Mouse (Mus musculus) lung, embryonic 14.5 days (tissue): Measurements from ENCODE around the gene Serinc5. TPM values are rescaled to one million over a fixed set of nuclear protein-coding genes. Genes with fewer than 3 reads are reported as not detected.

Experiments
- ATAC-seq: fragments of 200-750 bp; cut with Nextera tagmentation; 2 replicates; pipeline ENCODE4 v1.8.0; 2017; ENCODE audit warnings: mild to moderate bottlenecking, moderate TSS enrichment, moderate library complexity; ENCODE audit not compliant: insufficient read depth
- DNase-seq: peaks from one replicate; pipeline ENCODE4 v3.0.0-alpha.2; 2015
- H3K27ac ChIP-seq: fragments of 300-500 bp; sonication (generic); 2 replicates; pipeline ENCODE4 v1.5.1; 2014; ENCODE audit warnings: low read depth, mild to moderate bottlenecking, moderate library complexity
- H3K27me3 ChIP-seq: fragments of 300-500 bp; sonication (generic); 2 replicates; pipeline ENCODE4 v1.6.1; 2014; ENCODE audit warnings: low read length, control low read depth; ENCODE audit not compliant: insufficient read depth
- H3K36me3 ChIP-seq: fragments of 300-500 bp; sonication (generic); 2 replicates; pipeline ENCODE4 v1.6.1; 2014; ENCODE audit warnings: control low read depth; ENCODE audit not compliant: insufficient read depth
- H3K4me1 ChIP-seq: fragments of 300-500 bp; sonication (generic); 2 replicates; pipeline ENCODE4 v1.6.1; 2014; ENCODE audit warnings: antibody characterized with exemption, control low read depth; ENCODE audit not compliant: insufficient read depth
- H3K4me2 ChIP-seq: fragments of 300-500 bp; sonication (generic); 2 replicates; pipeline ENCODE4 v1.6.1; 2014; ENCODE audit warnings: mild to moderate bottlenecking
- H3K4me3 ChIP-seq: fragments of 300-500 bp; sonication (generic); 2 replicates; pipeline ENCODE4 v1.5.1; 2014; ENCODE audit warnings: low read depth, low read length
- H3K9ac ChIP-seq: fragments of 300-500 bp; sonication (generic); 2 replicates; pipeline ENCODE4 v1.6.1; 2014
- H3K9me3 ChIP-seq: fragments of 300-500 bp; sonication (generic); 2 replicates; pipeline ENCODE4 v1.6.1; 2016; ENCODE audit warnings: low read depth, low read length, control low read depth
- CTCF ChIP-seq: IDR thresholded peaks from 2 replicates; pipeline ENCODE4 v1.5.1; 2016; ENCODE audit warnings: antibody characterized with exemption, low read depth
- WGBS: fragments of 180-500 bp; shearing (Covaris S2); extraction: QIAGEN DNeasy Blood & Tissue Kit; methylation state at CpG from one replicate; pipeline ENCODE4 v1.1.7; 2014; 5-methylcytosine and 5-hydroxymethylcytosine counted together
- polyA plus RNA-seq: library from polyadenylated mRNA; unstranded; fragments of >200 nt; fragmentation: Nextera tagmentation; extraction: Ambion mirVana; gene quantifications from 2 replicates; pipeline ENCODE4 v1.2.1, GENCODE M21; 2014

Gene Serinc5
- polyA plus RNA-seq, 1 experiment from 2014 or later = 22.0 TPM

- Histone ChIP-seq H3K4me3 (no peak overlapping the region), H3K9me3 (no peaks in the 10 kb centered on the region), H3K9ac (no peak overlapping the region), H3K36me3 (peaks cover 10% of the 10 kb centered on the region; the same call in 1 of the 2 replicates), H3K27me3 (no peaks in the 10 kb centered on the region), H3K4me2 (no peak overlapping the region), H3K27ac (peak overlapping the region; percentile 4; the same call in 1 of the 2 replicates), H3K4me1 (no peaks in the 10 kb centered on the region; the same call in 1 of the 2 replicates)
- DNase-seq (peak; percentile 47), ATAC-seq (peak; percentile 27; the same call in 1 of the 2 replicates)
- WGBS = 61% methylated on average over 8 of the region's 8 CpGs
- no peak for TF ChIP-seq CTCF
Observed at GRCm38 (mm10) chr13:92703241-92704027, 92.5 kb downstream of the Serinc5 start.

- no peaks in the 10 kb centered on the region for H3K27me3 ChIP-seq
- DNase-seq (no peak), ATAC-seq (no peak)
- no peak overlapping the region for H3K9ac ChIP-seq
- H3K4me1 ChIP-seq = no peaks in the 10 kb centered on the region; the same call in 1 of the 2 replicates
- 52% methylated on average over 7 of the region's 7 CpGs for WGBS
- no peak overlapping the region for H3K27ac ChIP-seq
- TF ChIP-seq CTCF = no peak
- H3K36me3 ChIP-seq = peaks cover 18% of the 10 kb centered on the region; the same call in 1 of the 2 replicates
- no peak overlapping the region for H3K4me2 ChIP-seq
- H3K4me3 ChIP-seq = no peak overlapping the region
- H3K9me3 ChIP-seq = no peaks in the 10 kb centered on the region
Observed at GRCm38 (mm10) chr13:92704189-92704588, 93.3 kb downstream of the Serinc5 start.

- no peak overlapping the region for H3K4me3 ChIP-seq
- no peak for DNase-seq
- no peaks in the 10 kb centered on the region; the same call in 1 of the 2 replicates for H3K4me1 ChIP-seq
- H3K27ac ChIP-seq = no peak overlapping the region
- peaks cover 19% of the 10 kb centered on the region; the same call in 1 of the 2 replicates for H3K36me3 ChIP-seq
- H3K27me3 ChIP-seq = no peaks in the 10 kb centered on the region
- no peak for TF ChIP-seq CTCF
- no peak overlapping the region for H3K9ac ChIP-seq
- H3K4me2 ChIP-seq = no peak overlapping the region
- no peak for ATAC-seq
- H3K9me3 ChIP-seq = no peaks in the 10 kb centered on the region
- 92% methylated on average over 7 of the region's 7 CpGs for WGBS
Observed at GRCm38 (mm10) chr13:92705016-92705535, 94.2 kb downstream of the Serinc5 start.

GRCm38 (mm10) chr13:92706342-92707061 lies 95.6 kb downstream of the Serinc5 start:
- peaks cover 14% of the 10 kb centered on the region; the same call in 1 of the 2 replicates for H3K36me3 ChIP-seq
- no peak overlapping the region for H3K4me2 ChIP-seq
- no peaks in the 10 kb centered on the region; the same call in 1 of the 2 replicates for H3K4me1 ChIP-seq
- H3K4me3 ChIP-seq = no peak overlapping the region
- H3K27me3 ChIP-seq = no peaks in the 10 kb centered on the region
- no peaks in the 10 kb centered on the region for H3K9me3 ChIP-seq
- no peak overlapping the region for H3K27ac ChIP-seq
- no peak overlapping the region for H3K9ac ChIP-seq
- ATAC-seq (0 out of 2 replicates have a peak, but pooled peaks have one; percentile 1), DNase-seq (no peak)
- TF ChIP-seq CTCF = no peak
- WGBS = 73% methylated on average over 9 of the region's 9 CpGs

- Histone ChIP-seq H3K27me3 (no peaks in the 10 kb centered on the region), H3K4me1 (no peaks in the 10 kb centered on the region; the same call in 1 of the 2 replicates), H3K27ac (no peak overlapping the region), H3K36me3 (peaks cover 12% of the 10 kb centered on the region; the same call in 1 of the 2 replicates), H3K4me2 (no peak overlapping the region), H3K9me3 (no peaks in the 10 kb centered on the region), H3K4me3 (no peak overlapping the region), H3K9ac (no peak overlapping the region)
- TF ChIP-seq CTCF = no peak
- 66% methylated on average over 2 of the region's 2 CpGs for WGBS
- ATAC-seq (no peak), DNase-seq (no peak)
Observed at GRCm38 (mm10) chr13:92707941-92708340, 97.0 kb downstream of the Serinc5 start.

GRCm38 (mm10) chr13:92708466-92708865 lies 97.6 kb downstream of the Serinc5 start:
- Histone ChIP-seq H3K4me1 (no peaks in the 10 kb centered on the region), H3K27me3 (no peaks in the 10 kb centered on the region), H3K4me3 (no peak overlapping the region), H3K27ac (no peak overlapping the region), H3K4me2 (no peak overlapping the region), H3K9ac (no peak overlapping the region), H3K36me3 (peaks cover 11% of the 10 kb centered on the region; the same call in 1 of the 2 replicates), H3K9me3 (no peaks in the 10 kb centered on the region)
- 78% methylated on average over 1 of the region's 1 CpGs for whole genome bisulfite sequencing
- no peak for TF ChIP-seq CTCF
- DNase-seq = no peak
- no peak for ATAC-seq

- peaks cover 11% of the 10 kb centered on the region; the same call in 1 of the 2 replicates for H3K36me3 ChIP-seq
- WGBS = 48% methylated on average over 3 of the region's 3 CpGs
- H3K27me3 ChIP-seq = no peaks in the 10 kb centered on the region
- H3K4me2 ChIP-seq = no peak overlapping the region
- no peak overlapping the region for H3K9ac ChIP-seq
- DNase-seq = no peak
- 0 out of 2 replicates have a peak, but pooled peaks cover 3% of the 10 kb centered on the region for H3K9me3 ChIP-seq
- TF ChIP-seq CTCF = no peak
- no peak overlapping the region for H3K27ac ChIP-seq
- H3K4me1 ChIP-seq = no peaks in the 10 kb centered on the region
- no peak for ATAC-seq
- no peak overlapping the region for H3K4me3 ChIP-seq
Observed at GRCm38 (mm10) chr13:92709535-92709934, 98.6 kb downstream of the Serinc5 start.
